Mouse (Mus musculus) liver, embryonic 16.5 days (tissue): ENCODE results near the gene Elk1. TPM values are rescaled to one million over a fixed set of nuclear protein-coding genes. Genes with fewer than 3 reads are reported as not detected.

Source experiments
- ATAC-seq: fragments of 200-750 bp; cut with Nextera tagmentation; 2 replicates; pipeline ENCODE4 v1.8.0; 2017; ENCODE audit warnings: low read depth, mild to moderate bottlenecking, moderate number of reproducible peaks, moderate library complexity
- H3K27ac ChIP-seq: fragments of 300-500 bp; sonication (generic); 2 replicates; pipeline ENCODE4 v1.5.1; 2014; ENCODE audit warnings: mild to moderate bottlenecking, low read length
- H3K27me3 ChIP-seq: fragments of 300-500 bp; sonication (generic); 2 replicates; pipeline ENCODE4 v1.6.1; 2014; ENCODE audit warnings: low read depth, low read length, mixed read lengths; ENCODE audit not compliant: control insufficient read depth, insufficient read depth
- H3K36me3 ChIP-seq: fragments of 300-500 bp; sonication (generic); 2 replicates; pipeline ENCODE4 v1.6.1; 2014; ENCODE audit warnings: mild to moderate bottlenecking; ENCODE audit not compliant: control insufficient read depth, insufficient read depth
- H3K4me1 ChIP-seq: fragments of 300-500 bp; sonication (generic); 2 replicates; pipeline ENCODE4 v1.6.1; 2014; ENCODE audit warnings: low read depth, low read length, mixed read lengths; ENCODE audit not compliant: control insufficient read depth
- H3K4me2 ChIP-seq: fragments of 300-500 bp; sonication (generic); 2 replicates; pipeline ENCODE4 v1.6.1; 2014; ENCODE audit warnings: low read depth, low read length, mixed read lengths
- H3K4me3 ChIP-seq: fragments of 300-500 bp; sonication (generic); 2 replicates; pipeline ENCODE4 v1.5.1; 2014; ENCODE audit warnings: low read depth, mild to moderate bottlenecking, low read length
- H3K9ac ChIP-seq: fragments of 300-500 bp; sonication (generic); 2 replicates; pipeline ENCODE4 v1.6.1; 2014; ENCODE audit warnings: low read depth, low read length
- H3K9me3 ChIP-seq: fragments of 300-500 bp; sonication (generic); replicated peaks from 2 replicates; pipeline ENCODE4 v1.6.1; 2016; ENCODE audit warnings: low read length; ENCODE audit not compliant: control insufficient read depth
- WGBS: fragments of 180-500 bp; shearing (Covaris S2); extraction: QIAGEN DNeasy Blood & Tissue Kit; methylation state at CpG from one replicate; pipeline ENCODE4 v1.1.7; 2014; ENCODE audit not compliant: insufficient replicate concordance; 5-methylcytosine and 5-hydroxymethylcytosine counted together
- polyA plus RNA-seq: library from polyadenylated mRNA; unstranded; fragments of >200 nt; fragmentation: Nextera tagmentation; extraction: Ambion mirVana; gene quantifications from 2 replicates; pipeline ENCODE4 v1.2.1, GENCODE M21; 2015

Elk1 gene
- 2.2 and 2.3 TPM in 2 replicates for polyA plus RNA-seq

- H3K27me3 ChIP-seq: no peaks in the 10 kb centered on the region
- H3K9ac ChIP-seq: peak within 1 kb of the TSS; percentile 64
- WGBS: 21% methylated on average over 17 of the region's 30 CpGs
- H3K9me3 ChIP-seq: no peaks in the 10 kb centered on the region
- peak within 1 kb of the TSS; percentile 63 for H3K4me2 ChIP-seq
- peak within 1 kb of the TSS; percentile 65 for H3K4me3 ChIP-seq
- H3K4me1 ChIP-seq: no peaks in the 10 kb centered on the region
- H3K36me3 ChIP-seq: no peaks in the 10 kb centered on the region
- peak; percentile 94 for ATAC-seq
- no peak within 1 kb of the TSS for H3K27ac ChIP-seq
Observed at GRCm38 (mm10) chrX:20950191-20950880, at the start of gene Elk1. Elk1 (minus strand) TSS chrX:20950608.

DNA sequence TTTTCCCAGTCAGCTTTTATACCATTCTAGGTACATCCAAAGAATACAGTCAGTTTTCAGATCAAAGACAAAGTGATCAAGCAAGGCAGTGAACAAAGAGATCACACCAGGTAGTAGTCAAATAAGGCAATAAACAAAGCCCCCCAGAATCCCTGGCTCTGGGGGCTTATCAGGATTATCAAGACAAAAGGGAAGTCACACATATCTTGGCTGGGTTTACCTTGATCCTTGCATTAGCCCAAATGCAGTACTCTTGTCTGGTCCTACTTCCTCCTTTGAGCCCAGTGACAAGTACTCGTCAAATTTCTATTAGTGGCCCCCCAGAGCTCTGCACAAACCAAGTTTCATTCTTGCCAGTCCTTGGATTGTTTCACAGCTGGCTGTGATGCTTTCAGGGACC, 30.5 kb upstream of the Elk1 start:
- Histone ChIP-seq H3K27me3 (no peaks in the 10 kb centered on the region), H3K4me1 (no peaks in the 10 kb centered on the region), H3K36me3 (no peaks in the 10 kb centered on the region), H3K27ac (no peak overlapping the region), H3K9ac (no peak overlapping the region), H3K9me3 (no peaks in the 10 kb centered on the region), H3K4me3 (no peak overlapping the region), H3K4me2 (no peak overlapping the region)
- no peak for ATAC-seq
- 13% methylated on average over 1 of the region's 1 CpGs for WGBS

DNA sequence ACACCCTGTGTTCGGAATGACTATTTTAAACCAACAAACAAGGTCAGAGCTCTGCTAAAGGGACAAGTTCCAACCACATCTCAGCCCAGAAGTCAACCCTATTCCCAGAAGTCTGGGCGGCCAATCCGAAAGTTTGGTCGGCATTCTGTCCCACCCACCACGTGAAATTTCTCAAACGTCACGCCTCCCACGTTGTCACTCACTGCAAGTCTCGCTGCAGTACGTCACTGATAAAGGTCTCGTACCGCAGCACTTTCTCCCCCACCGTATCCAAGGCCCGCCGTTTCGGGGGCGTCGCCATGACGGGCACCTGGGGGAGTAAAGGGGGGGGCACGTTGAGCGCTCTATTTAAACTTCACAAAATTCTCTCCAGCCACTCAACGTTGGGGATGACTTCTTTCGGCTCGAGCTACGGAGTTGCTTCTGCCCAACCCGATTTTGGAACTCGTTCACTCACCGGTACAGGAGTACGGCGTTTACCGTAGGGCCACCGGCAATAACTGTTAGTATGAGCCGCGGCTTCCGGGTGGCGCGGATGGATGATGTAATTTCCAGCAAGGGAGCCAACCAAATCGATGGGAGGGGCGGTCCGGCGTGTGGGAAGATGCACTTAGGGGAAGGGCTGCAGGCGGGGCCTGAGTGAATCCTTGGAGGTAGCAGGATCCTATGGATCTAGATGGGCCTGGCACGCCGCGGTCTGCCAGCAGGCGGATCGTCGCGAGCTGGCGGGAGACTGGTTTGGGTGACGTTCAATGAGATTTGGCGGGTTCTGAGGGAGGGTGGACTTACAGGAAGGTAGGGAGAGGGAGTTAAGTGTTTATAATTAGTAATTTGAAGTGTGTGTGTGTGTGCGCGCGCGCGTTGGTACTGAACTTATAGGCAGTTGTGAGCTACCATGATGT, 11.3 kb upstream of the Elk1 start, which contains the start of gene Uxt:
Gene Uxt (minus strand): TSS at position 541 of the 902 bp plus-strand sequence.
- H3K4me1 ChIP-seq: peaks cover 4% of the 10 kb centered on the region; the same call in 1 of the 2 replicates
- peak within 1 kb of the TSS; percentile 90 for H3K27ac ChIP-seq
- H3K4me2 ChIP-seq: peak within 1 kb of the TSS; percentile 56
- 22% methylated on average over 57 of the region's 57 CpGs for WGBS
- peak within 1 kb of the TSS; percentile 69 for H3K9ac ChIP-seq
- H3K4me3 ChIP-seq: peak within 1 kb of the TSS; percentile 69
- ATAC-seq: peak; percentile 92
- no peaks in the 10 kb centered on the region for H3K9me3 ChIP-seq
- H3K27me3 ChIP-seq: no peaks in the 10 kb centered on the region
- H3K36me3 ChIP-seq: no peaks in the 10 kb centered on the region

- Histone ChIP-seq H3K4me2 (no peak overlapping the region), H3K4me1 (no peaks in the 10 kb centered on the region), H3K27me3 (no peaks in the 10 kb centered on the region), H3K27ac (no peak overlapping the region), H3K9ac (no peak overlapping the region), H3K36me3 (no peaks in the 10 kb centered on the region), H3K4me3 (no peak overlapping the region), H3K9me3 (no peaks in the 10 kb centered on the region)
- 5% methylated on average over 4 of the region's 4 CpGs for WGBS
- ATAC-seq: no peak
Observed at GRCm38 (mm10) chrX:20946055-20946454, 4.4 kb downstream of the Elk1 start.

DNA sequence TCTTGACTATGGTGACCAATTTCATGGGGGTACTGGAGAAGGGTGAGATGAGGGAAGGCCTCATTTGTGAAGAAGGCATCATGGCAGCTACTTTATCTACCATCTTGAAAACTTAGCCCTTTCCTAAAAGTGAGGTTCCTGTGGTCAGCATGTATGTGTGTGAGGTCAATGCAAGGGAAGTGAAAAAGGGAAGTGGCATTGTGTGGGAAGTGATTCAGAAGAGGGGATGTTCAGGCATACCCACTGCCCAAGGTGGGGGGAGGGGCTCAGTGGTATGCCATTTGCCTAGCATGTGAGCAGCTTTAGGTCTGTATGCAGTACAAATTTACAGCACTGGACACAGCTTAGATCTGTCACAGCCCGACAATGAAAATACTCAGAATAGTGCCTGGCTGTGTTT, 18.4 kb downstream of the Elk1 start:
- Histone ChIP-seq H3K36me3 (no peaks in the 10 kb centered on the region), H3K9me3 (no peaks in the 10 kb centered on the region), H3K4me1 (no peaks in the 10 kb centered on the region), H3K27ac (no peak overlapping the region), H3K9ac (no peak overlapping the region), H3K4me2 (no peak overlapping the region), H3K27me3 (no peaks in the 10 kb centered on the region), H3K4me3 (no peak overlapping the region)
- 0 out of 2 replicates have a peak, but pooled peaks have one; percentile 21 for ATAC-seq
- 28% methylated on average over 1 of the region's 1 CpGs for WGBS

GRCm38 (mm10) chrX:20931364-20931763, 19.0 kb downstream of the Elk1 start, which contains the start of gene Cfp:
Cfp (minus strand) TSS chrX:20931555.
- Histone ChIP-seq H3K36me3 (no peaks in the 10 kb centered on the region), H3K27me3 (no peaks in the 10 kb centered on the region), H3K9me3 (no peaks in the 10 kb centered on the region), H3K27ac (no peak within 1 kb of the TSS; the same call in 1 of the 2 replicates), H3K4me3 (peak within 1 kb of the TSS; percentile 13; the same call in 1 of the 2 replicates), H3K4me2 (no peak within 1 kb of the TSS; the same call in 1 of the 2 replicates), H3K9ac (no peak within 1 kb of the TSS), H3K4me1 (no peaks in the 10 kb centered on the region)
- WGBS: 44% methylated on average over 1 of the region's 1 CpGs
- peak; percentile 24; the same call in 1 of the 2 replicates for ATAC-seq

GRCm38 (mm10) chrX:20929859-20930258, 20.5 kb downstream of the Elk1 start:
- no peaks in the 10 kb centered on the region for H3K9me3 ChIP-seq
- no peak overlapping the region for H3K4me3 ChIP-seq
- H3K27me3 ChIP-seq: no peaks in the 10 kb centered on the region
- no peak overlapping the region for H3K27ac ChIP-seq
- no peak overlapping the region for H3K9ac ChIP-seq
- no peaks in the 10 kb centered on the region for H3K4me1 ChIP-seq
- WGBS: 30% methylated on average over 1 of the region's 1 CpGs
- no peak overlapping the region for H3K4me2 ChIP-seq
- no peak for ATAC-seq
- no peaks in the 10 kb centered on the region for H3K36me3 ChIP-seq

DNA sequence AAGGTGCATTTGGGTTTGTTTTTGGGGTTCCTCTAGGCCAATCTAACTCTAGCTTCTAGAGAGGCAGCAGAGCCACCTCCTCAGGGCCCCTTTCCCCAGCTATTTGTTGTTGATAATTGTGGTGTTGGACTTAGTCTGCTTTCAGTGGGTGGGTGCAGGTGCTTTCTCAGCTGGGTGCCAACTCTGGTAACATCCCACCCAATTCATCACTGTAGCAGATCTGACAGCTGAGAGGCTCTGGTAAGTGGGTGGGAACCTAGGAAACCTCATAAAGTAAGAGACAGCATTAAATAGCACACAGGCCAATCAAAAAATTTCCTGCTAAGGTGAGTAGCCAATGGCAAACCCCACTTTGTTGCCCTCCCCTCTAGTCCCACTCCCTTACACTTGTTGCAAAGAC, 25.4 kb downstream of the Elk1 start:
- no peak for ATAC-seq
- no peaks in the 10 kb centered on the region for H3K9me3 ChIP-seq
- no peak overlapping the region for H3K27ac ChIP-seq
- H3K27me3 ChIP-seq: peaks cover 20% of the 10 kb centered on the region
- H3K4me1 ChIP-seq: no peaks in the 10 kb centered on the region
- H3K4me3 ChIP-seq: no peak overlapping the region
- no peaks in the 10 kb centered on the region for H3K36me3 ChIP-seq
- H3K9ac ChIP-seq: no peak overlapping the region
- H3K4me2 ChIP-seq: no peak overlapping the region

DNA sequence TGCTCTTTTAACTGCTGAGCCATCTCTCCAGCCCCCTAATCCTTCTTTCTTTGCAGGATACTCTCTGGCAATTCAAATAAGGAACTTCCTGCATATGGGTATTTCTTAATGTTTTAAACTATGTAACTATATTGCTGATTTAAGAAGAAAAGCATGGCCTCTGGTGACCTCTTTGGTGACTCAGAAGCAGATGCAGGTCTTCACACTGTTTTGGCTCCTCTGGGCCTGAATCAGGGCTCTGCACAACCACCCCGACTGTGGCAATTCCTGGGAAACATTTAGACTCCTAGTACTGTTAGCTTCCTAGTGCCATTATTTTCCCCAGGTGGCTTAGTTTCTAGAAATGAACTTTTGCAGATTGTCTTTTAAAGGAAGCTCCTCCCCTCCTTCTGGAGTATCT, 26.9 kb downstream of the Elk1 start:
- H3K4me1 ChIP-seq: no peaks in the 10 kb centered on the region
- no peaks in the 10 kb centered on the region for H3K36me3 ChIP-seq
- no peak overlapping the region for H3K27ac ChIP-seq
- H3K27me3 ChIP-seq: peaks cover 31% of the 10 kb centered on the region
- ATAC-seq: no peak
- no peaks in the 10 kb centered on the region for H3K9me3 ChIP-seq
- WGBS: 50% methylated on average over 1 of the region's 1 CpGs
- H3K9ac ChIP-seq: no peak overlapping the region
- no peak overlapping the region for H3K4me3 ChIP-seq
- no peak overlapping the region for H3K4me2 ChIP-seq
